Mouse (Mus musculus): Measurements from ENCODE around the gene Phf6. TPM values are rescaled to one million over a fixed set of nuclear protein-coding genes. Genes with fewer than 3 reads are reported as not detected.

Gene Phf6
- polyA plus RNA-seq, 1 experiment from 2014 or later: 99.4 TPM

DNA sequence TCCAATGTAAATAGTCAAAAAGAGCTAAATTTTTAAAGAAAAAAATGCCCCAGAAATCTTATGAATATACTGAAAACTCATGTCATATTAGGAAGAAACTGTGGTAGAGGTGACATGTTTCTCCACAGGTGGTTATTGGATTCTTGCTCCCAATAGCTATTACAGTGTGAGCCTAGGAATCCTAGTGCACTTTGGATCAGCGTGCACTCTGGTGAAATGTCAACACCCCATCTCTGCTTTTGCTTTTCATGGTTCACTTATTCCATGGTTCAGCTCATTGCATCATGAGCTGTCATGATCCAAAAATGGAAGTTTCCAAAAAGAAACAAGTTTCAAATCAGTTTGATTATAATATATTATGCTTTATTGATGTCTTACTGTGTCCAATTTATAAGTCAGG, 20.1 kb downstream of the Phf6 start:
- H3K4me3 ChIP-seq: no peak overlapping the region
- no peak for ATAC-seq
- H3K4me1 ChIP-seq: no peaks in the 10 kb centered on the region
- 84% methylated on average over 1 of the region's 1 CpGs for WGBS
- no peak overlapping the region for H3K9ac ChIP-seq
- no peaks in the 10 kb centered on the region for H3K27me3 ChIP-seq
- no peak overlapping the region for H3K4me2 ChIP-seq
- no peak overlapping the region for H3K27ac ChIP-seq
- H3K9me3 ChIP-seq (replicated peaks): no peaks in the 10 kb centered on the region
- peaks cover 6% of the 10 kb centered on the region; the same call in 1 of the 2 replicates for H3K36me3 ChIP-seq (ENCODE audit: poor library complexity, severe bottlenecking)

DNA sequence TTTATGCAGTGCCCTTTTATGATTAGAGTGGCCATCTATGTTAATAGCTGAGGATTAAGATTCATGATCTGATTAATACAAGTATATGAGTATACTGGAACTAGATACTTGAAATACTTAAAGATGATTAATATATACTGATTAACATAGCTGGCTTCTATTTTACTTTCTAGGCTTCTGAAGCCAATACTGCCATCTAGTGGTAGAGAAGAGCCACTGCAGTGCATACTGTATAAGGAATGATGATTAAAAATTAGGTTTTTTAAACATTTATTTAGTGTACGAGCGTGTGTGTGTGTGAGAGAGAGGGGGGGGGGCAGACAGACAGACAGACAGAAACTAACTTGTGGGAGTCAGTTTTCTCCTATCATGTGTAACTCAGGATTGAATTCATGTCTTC, 22.4 kb downstream of the Phf6 start:
- H3K27ac ChIP-seq: no peak overlapping the region
- no peak for ATAC-seq
- no peak overlapping the region for H3K4me3 ChIP-seq
- no peaks in the 10 kb centered on the region for H3K4me1 ChIP-seq
- WGBS: 73% methylated on average over 2 of the region's 2 CpGs
- H3K9me3 ChIP-seq (replicated peaks): no peaks in the 10 kb centered on the region
- no peak overlapping the region for H3K9ac ChIP-seq
- H3K27me3 ChIP-seq: no peaks in the 10 kb centered on the region
- H3K36me3 ChIP-seq (ENCODE audit: poor library complexity, severe bottlenecking): peaks cover 9% of the 10 kb centered on the region
- H3K4me2 ChIP-seq: no peak overlapping the region

DNA sequence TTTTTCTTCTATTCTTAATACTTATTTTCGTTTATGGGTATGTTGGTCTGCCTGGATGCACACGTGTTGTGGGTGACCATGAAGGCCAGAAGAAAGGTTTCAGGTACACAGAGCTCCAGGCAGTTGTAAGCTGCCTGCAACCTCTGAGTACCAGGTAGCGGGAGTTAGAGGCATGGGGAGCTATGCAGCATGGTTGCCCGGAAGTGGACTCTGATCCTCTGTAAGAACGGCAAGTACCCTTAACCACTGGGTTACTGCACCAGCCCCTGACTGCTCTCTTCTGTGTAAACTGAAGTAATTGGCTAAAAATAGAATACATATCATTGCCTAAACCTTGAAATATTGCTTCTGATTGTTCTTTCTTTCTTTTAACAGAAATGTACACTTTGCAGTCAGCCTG, 33.4 kb downstream of the Phf6 start:
- no peak overlapping the region for H3K4me3 ChIP-seq
- ATAC-seq: no peak
- no peaks in the 10 kb centered on the region for H3K27me3 ChIP-seq
- no peaks in the 10 kb centered on the region for H3K4me1 ChIP-seq
- H3K36me3 ChIP-seq (ENCODE audit: poor library complexity, severe bottlenecking): peaks cover 57% of the 10 kb centered on the region
- no peak overlapping the region for H3K4me2 ChIP-seq
- H3K9ac ChIP-seq: no peak overlapping the region
- 93% methylated on average over 5 of the region's 5 CpGs for whole genome bisulfite sequencing
- no peaks in the 10 kb centered on the region for H3K9me3 ChIP-seq (replicated peaks)
- H3K27ac ChIP-seq: no peak overlapping the region

DNA sequence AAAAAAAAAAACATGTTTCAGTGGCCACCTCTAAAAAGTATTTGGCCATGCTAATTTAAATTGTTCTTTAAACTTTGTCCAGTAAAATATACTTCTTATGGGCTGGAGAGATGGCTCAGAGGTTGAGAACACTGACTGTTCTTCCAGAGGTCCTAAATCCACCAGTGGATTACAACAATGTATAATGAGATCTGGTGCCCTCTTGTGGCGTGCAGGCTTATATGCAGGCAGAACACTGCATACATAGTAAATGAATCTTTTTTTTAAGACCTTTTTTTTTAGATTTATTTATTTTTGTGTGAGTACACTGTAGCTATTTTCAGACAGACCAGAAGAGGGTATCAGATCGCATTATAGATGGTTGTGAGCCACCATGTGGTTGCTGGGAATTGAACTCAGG, 37.6 kb downstream of the Phf6 start:
- no peak overlapping the region for H3K27ac ChIP-seq
- peaks cover 53% of the 10 kb centered on the region for H3K36me3 ChIP-seq (ENCODE audit: poor library complexity, severe bottlenecking)
- no peak for ATAC-seq
- no peaks in the 10 kb centered on the region for H3K9me3 ChIP-seq (replicated peaks)
- H3K4me3 ChIP-seq: no peak overlapping the region
- no peaks in the 10 kb centered on the region for H3K27me3 ChIP-seq
- no peaks in the 10 kb centered on the region for H3K4me1 ChIP-seq
- H3K9ac ChIP-seq: no peak overlapping the region
- WGBS: 60% methylated on average over 2 of the region's 2 CpGs
- no peak overlapping the region for H3K4me2 ChIP-seq

DNA sequence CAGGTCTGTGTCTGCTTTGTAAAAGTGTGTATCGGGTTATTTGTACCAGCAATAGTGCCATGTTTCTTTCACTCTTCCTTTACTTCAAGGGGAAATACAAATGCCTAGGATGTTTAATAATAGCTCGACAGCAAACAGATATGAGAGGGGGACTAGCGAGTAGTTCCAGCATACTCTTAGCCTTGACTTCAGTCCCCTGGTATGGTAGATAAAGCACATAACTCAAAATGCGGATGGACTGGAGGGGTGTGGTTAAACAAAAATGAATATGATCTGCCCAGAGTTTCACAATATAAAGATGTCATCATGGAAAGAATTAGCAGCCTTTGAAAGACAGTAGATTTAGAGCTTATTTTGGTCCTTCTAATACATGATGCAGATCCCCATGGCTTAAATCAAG, 44.9 kb downstream of the Phf6 start:
- Histone ChIP-seq H3K36me3 (ENCODE audit: poor library complexity, severe bottlenecking) (peaks cover 17% of the 10 kb centered on the region; the same call in 1 of the 2 replicates), H3K4me3 (no peak overlapping the region), H3K27me3 (no peaks in the 10 kb centered on the region), H3K9ac (no peak overlapping the region), H3K9me3 (replicated peaks) (no peaks in the 10 kb centered on the region), H3K27ac (no peak overlapping the region), H3K4me2 (no peak overlapping the region), H3K4me1 (no peaks in the 10 kb centered on the region)
- 86% methylated on average over 4 of the region's 4 CpGs for WGBS
- ATAC-seq: no peak

DNA sequence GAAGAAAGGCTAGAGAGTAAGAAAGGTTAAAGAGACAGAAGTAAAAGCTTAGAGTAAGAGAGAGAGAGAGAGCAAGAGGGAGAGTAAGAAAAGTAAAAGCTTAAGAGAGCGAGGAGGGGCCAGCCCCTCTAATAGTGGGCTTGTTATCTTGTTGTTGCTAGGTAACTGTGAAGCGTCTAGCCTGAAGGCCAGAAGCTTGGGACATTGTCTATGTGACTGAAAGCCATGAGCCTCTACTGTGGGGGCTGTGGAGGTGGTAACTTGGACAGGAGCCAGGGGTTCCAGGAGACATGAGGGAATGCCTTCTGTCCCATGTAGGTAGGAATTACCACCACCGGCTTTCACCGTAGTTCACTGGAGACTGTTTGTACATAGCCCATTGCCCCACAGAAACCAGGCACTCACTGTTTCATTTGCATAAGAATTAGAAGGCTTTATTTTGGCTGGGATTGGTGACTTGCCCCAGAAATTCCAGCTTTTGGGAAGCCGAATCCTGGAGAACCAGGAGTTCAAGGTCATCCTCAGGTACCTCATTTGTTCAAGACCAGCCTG, 49.6 kb downstream of the Phf6 start:
- H3K27ac ChIP-seq: no peak overlapping the region
- peak; percentile 62; the same call in 1 of the 2 replicates for ATAC-seq
- H3K4me2 ChIP-seq: no peak overlapping the region
- no peaks in the 10 kb centered on the region for H3K27me3 ChIP-seq
- no peak overlapping the region for H3K4me3 ChIP-seq
- no peaks in the 10 kb centered on the region for H3K36me3 ChIP-seq (ENCODE audit: poor library complexity, severe bottlenecking)
- 37% methylated on average over 5 of the region's 5 CpGs for WGBS
- no peaks in the 10 kb centered on the region for H3K4me1 ChIP-seq
- no peaks in the 10 kb centered on the region for H3K9me3 ChIP-seq (replicated peaks)
- H3K9ac ChIP-seq: no peak overlapping the region

DNA sequence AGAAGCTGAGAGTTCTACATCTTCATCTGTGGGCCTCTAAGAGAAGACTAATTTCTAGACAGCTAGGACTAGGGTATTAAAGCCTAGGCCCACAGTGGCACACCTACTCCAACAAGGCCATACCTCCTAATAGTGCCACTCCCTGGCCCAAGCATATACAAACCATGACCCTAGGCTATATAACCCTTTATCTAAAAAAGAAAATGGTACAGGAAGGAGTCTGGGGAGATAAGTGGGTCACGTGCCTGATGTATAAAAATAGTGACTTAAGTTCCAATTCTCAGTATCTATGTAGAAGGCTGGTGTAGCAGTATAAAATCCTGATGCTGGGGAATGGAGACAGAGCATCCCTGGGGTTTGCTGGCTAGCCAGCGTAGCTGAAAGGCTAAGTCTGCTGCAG, 53.1 kb downstream of the Phf6 start:
- Histone ChIP-seq H3K9ac (no peak overlapping the region), H3K4me3 (no peak overlapping the region), H3K27ac (no peak overlapping the region), H3K4me1 (no peaks in the 10 kb centered on the region), H3K36me3 (ENCODE audit: poor library complexity, severe bottlenecking) (no peaks in the 10 kb centered on the region), H3K9me3 (replicated peaks) (no peaks in the 10 kb centered on the region), H3K4me2 (no peak overlapping the region), H3K27me3 (no peaks in the 10 kb centered on the region)
- WGBS: 90% methylated on average over 2 of the region's 2 CpGs
- no peak for ATAC-seq

DNA sequence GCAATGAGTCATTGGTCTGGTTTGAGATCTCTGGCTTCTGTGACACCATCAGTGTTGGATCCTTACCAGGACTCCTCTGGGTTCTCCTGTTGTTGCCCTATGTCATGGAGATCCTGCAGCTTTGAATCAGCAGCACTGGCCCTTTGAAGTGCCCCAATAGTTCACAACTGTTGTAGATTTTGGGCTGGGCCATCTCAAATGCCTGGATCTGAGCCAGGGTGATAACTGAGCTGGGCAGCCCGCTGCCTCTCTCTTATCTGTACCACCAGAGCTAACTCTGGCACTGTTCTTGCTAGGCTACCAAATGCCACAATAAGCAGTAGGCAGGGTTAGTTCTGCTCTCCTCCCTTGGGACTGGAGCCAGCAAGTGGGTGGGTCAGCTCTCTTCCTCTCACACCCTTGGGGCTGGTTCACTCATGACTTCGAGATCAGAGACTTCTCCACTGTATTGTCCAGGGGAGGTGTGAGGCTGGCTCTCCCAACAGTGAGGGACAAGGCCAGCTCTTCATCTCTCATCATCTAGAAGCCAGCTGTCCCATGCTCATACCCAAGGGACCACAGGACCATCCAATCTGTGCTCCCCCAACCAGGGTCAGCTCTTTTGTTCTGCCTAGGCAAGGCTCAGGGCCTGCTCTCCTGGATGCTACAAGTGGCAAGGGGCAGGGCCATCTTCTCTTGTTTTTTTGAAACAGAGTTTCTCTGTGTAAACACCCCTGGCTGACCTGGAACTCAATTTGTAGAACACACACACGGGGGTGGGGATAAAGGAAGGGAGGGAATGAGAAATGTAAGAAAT, 59.3 kb downstream of the Phf6 start:
- H3K4me3 ChIP-seq: no peak overlapping the region
- 64% methylated on average over 3 of the region's 3 CpGs for WGBS
- H3K27me3 ChIP-seq: no peaks in the 10 kb centered on the region
- H3K4me1 ChIP-seq: no peaks in the 10 kb centered on the region
- H3K27ac ChIP-seq: no peak overlapping the region
- ATAC-seq: no peak
- no peak overlapping the region for H3K9ac ChIP-seq
- no peak overlapping the region for H3K4me2 ChIP-seq
- no peaks in the 10 kb centered on the region for H3K36me3 ChIP-seq (ENCODE audit: poor library complexity, severe bottlenecking)
- H3K9me3 ChIP-seq (replicated peaks): no peaks in the 10 kb centered on the region

DNA sequence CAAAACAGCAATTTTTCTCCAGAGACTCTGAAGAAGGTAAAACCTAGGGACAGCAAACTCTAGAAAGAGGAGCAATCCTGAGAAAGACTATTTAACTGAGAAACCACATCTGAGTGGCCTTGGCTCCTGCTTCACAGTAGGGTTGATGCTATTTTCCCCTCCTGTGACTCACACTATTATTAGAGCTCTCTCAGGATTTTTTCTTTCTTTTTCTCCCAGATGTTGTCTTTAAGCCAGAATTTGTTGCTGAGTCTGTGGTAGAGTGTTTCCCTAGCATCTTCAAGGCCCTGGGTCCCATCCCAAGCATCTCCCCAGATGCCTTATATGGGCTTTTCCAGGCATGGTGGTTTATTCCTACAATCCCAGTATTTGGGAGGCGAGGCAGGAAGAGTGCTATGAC, 60.1 kb downstream of the Phf6 start:
- no peak overlapping the region for H3K4me3 ChIP-seq
- no peaks in the 10 kb centered on the region for H3K4me1 ChIP-seq
- H3K4me2 ChIP-seq: no peak overlapping the region
- no peaks in the 10 kb centered on the region for H3K36me3 ChIP-seq (ENCODE audit: poor library complexity, severe bottlenecking)
- H3K27me3 ChIP-seq: no peaks in the 10 kb centered on the region
- H3K9me3 ChIP-seq (replicated peaks): no peaks in the 10 kb centered on the region
- 57% methylated on average over 1 of the region's 1 CpGs for WGBS
- ATAC-seq: no peak
- no peak overlapping the region for H3K9ac ChIP-seq
- no peak overlapping the region for H3K27ac ChIP-seq

DNA sequence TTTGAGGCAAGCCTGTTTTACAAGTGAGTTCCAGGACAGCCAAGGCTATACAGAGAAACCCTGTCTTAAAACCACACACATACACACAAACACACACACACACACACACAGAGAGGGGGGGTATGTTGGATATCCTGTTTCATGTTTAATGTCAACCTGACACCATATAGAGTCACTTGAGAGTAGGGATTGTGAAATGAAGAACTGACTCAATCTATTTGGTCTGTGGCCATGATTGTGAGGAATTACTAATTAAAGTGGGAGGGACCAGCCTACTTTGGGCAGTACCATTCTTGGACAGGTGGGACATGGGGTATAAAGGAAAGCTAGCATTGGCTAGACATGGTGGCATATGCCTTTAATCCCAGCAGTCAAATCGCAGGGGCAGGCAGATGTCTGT, 60.6 kb downstream of the Phf6 start:
- Histone ChIP-seq H3K27me3 (no peaks in the 10 kb centered on the region), H3K4me3 (no peak overlapping the region), H3K4me2 (no peak overlapping the region), H3K4me1 (no peaks in the 10 kb centered on the region), H3K36me3 (ENCODE audit: poor library complexity, severe bottlenecking) (no peaks in the 10 kb centered on the region), H3K9ac (no peak overlapping the region), H3K9me3 (replicated peaks) (no peaks in the 10 kb centered on the region), H3K27ac (no peak overlapping the region)
- WGBS: 95% methylated on average over 1 of the region's 1 CpGs
- ATAC-seq: no peak

DNA sequence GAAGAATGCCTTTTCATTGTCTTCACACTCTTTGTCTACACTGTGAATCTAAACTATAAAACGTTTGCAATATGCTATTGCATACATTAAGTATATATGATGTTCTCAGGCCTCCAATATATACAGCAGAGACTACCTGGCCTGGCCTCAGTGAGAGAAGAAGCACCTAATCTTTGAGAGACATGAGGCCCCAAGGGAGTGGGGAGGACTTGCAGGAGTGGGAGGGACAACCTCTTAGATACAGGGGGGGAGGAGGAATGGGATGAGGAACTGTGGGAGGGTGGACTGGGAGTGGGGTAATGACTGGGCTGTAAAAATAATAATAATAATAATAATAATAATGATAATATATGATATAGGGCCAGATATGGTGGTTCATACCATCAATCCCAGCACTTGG, 66.5 kb downstream of the Phf6 start:
- no peak overlapping the region for H3K4me3 ChIP-seq
- no peak overlapping the region for H3K4me2 ChIP-seq
- H3K27me3 ChIP-seq: no peaks in the 10 kb centered on the region
- H3K9me3 ChIP-seq (replicated peaks): no peaks in the 10 kb centered on the region
- 48% methylated on average over 1 of the region's 1 CpGs for WGBS
- no peak for ATAC-seq
- H3K4me1 ChIP-seq: no peaks in the 10 kb centered on the region
- H3K9ac ChIP-seq: no peak overlapping the region
- no peak overlapping the region for H3K27ac ChIP-seq
- no peaks in the 10 kb centered on the region for H3K36me3 ChIP-seq (ENCODE audit: poor library complexity, severe bottlenecking)

DNA sequence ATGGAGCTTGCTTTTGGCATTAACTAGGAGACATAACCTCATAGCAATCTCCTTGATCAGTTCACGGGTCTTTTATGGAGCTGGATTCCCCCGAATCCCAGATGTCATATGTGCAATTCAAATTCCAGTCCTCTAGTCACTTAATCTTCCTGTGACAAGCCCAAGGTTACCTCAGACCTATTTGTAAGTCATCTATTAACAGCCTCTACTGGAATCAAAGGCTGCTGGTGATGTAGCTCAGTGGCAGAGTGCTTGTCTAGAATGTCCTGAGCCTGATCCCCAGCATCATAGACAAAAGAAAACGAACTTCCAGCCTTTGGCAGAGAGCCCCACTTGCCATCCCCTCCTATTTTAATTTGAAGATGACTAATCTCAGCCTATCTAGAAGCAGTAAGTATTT, 69.3 kb downstream of the Phf6 start:
- Histone ChIP-seq H3K9me3 (replicated peaks) (no peaks in the 10 kb centered on the region), H3K4me3 (no peak overlapping the region), H3K9ac (no peak overlapping the region), H3K36me3 (ENCODE audit: poor library complexity, severe bottlenecking) (no peaks in the 10 kb centered on the region), H3K27ac (no peak overlapping the region), H3K27me3 (no peaks in the 10 kb centered on the region), H3K4me1 (no peaks in the 10 kb centered on the region), H3K4me2 (no peak overlapping the region)
- WGBS: 71% methylated on average over 3 of the region's 3 CpGs
- no peak for ATAC-seq
